Mouse (Mus musculus) mature B cell (primary cell): Measurements from ENCODE around the gene Nup37.

Experiments used
- in situ Hi-C: fragments of 300-500 bp; cut with MboI; formaldehyde crosslinking; loops from 2 replicates; pipeline ENCODE4 v1.14.3; 2019

Nup37 gene

DNA sequence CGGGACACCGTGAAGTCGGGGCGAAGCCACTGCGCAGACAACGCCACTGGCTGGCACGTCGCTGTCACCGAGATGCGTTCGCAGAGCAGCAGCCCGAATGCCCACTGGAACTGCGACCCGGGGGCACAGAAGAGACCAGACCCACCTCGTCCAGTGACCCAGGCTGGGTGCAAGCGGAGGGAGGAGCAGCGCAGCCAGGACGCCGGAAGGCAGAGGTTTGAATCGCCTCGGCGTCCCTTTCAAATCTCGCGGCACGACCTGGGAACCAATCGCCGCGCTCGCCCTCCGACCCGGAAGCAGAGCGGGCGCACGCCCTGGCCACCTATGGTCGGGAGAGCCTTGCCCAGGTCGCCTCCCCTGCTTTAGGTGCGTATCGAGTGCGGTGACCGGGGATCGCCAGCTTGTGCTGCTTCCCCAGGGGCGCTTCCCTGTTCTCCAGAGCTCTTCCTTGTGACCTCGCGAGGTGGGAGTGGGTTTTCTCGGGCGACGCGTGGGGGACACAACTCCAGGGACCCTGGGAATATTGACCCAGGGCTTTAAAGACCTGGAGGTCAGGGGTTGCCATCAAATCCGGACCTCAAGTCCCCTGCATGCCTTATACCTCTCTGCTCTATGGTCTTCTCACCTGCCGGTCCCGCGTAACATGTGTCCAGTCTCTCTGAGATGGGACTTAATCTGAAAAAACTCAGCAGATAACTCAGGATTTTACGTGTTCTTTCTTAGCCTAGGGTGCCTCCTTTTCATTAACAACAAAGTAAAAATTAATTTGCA lies at the start of gene Nup37, which contains the start of gene Parpbp:
Gene Nup37 (plus strand): TSS at position 286 of the 771 bp plus-strand sequence.
Gene Parpbp (minus strand): TSS at position 235 of the 771 bp plus-strand sequence.
- in situ Hi-C loops = no loop called here

DNA sequence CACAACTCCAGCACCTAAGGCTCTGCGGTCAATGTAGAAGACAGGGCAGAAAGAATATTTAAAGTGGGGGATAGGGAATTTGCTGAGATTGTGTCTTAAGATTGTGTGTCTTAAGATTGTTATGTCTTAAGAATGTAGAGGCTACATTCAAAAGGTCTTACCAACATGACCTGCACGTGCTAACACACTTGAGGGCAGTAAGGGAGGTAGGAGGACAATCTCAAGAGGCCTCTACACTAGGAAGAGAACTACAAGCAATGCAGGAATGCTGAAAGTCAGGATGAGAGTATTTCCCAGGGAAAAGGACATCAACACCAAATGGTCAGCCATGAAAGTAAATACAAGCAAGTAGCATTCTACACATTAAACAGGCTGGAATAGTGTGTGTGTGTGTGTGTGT lies 40.6 kb upstream of the Nup37 start:
- in situ Hi-C loops = no loop called here

DNA sequence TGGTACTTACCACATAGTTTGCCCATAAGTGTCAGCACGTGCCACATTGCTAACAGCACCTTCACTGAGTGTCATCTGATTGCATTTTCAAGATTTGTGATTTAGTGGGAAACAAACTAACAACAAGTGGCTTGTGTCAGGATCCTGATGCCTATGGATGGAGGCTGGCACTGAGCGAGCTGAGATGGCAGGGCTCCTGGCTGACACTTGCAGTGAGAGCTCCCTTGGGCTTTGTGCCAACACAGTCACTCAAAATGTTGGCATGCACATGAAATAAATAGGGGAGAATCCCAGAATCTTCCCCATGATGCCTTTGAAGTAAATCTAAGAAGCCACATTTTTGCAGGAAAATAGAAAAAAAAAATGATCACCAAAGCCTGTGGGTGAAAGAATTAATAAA lies 33.5 kb upstream of the Nup37 start:
- in situ Hi-C loops = no loop called here

DNA sequence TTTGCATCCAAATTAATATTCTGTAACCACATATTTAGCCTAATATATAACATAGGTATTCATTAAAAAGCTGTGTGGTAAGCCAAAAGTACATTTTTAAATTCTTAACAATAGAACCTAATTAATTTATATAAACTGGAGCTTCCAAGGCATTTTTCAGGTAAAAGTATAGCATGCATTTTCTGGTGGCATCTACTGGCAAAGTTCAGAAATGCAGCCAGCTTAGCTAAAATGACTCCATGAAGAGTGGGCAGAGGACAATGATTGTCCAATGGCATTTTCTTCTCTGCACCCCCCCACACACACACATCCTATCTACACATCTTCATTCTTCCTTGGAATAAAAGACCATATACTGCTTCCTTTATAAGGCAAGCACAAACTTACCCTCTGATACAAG lies 27.1 kb upstream of the Nup37 start:
- in situ Hi-C loops = no loop called here

DNA sequence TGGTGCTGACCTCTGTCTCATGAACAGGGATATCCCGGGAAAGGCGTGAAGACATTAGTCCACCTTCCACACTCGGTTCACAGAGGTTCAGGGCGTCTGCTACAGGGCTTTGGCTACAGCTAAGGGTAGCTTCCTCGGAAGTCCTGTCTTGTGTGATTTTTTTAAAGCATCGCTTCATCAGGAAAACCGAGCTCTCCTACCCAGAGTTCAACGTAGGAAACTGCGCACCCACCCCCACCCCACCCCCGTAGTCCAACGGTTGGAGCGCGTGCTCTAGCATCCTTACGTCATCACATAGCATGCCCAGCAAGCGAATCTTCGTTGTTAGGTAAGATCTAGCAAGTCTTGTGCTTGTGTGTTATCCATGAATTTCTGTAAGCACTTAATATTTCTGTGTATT lies 11.2 kb upstream of the Nup37 start:
- in situ Hi-C loops = no loop called here

DNA sequence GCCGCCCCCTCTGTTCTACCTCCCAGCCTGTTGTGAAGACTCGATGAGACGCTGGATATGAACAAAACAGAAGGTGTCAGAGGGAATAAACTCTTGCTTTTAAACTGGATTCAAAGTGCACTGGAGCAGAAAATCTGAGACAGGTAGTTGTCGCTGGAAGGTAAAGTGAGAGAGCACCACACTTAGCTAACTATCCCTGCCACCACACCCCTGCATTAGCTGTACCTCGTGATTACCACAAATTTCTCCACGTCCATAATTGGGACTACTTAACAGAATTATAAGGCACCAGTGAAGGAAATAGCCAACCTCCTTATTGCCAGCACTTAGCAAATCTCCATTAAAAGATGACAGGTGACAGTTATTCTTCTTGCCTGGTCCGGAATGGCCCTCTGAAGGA lies 605 bp upstream of the Nup37 start:
- in situ Hi-C loops = no loop called here

DNA sequence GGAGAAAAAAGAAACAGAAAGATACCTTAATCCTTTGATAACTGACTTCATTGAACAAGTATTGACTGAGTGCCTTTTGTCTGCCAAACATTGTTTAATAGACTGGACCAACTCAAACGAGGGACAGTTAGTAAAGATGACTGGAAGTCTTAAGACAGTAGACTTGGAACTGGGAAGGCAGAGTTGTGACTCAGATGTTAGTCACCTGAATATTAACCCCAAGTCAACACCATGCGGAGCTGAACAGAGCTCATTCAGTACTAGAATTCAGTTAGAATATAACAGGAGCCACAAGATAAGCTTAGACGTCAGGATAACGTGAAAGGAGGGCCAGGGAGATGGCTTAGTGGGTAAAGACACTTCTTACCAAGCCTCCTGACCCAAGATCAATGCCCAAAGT lies 3.6 kb downstream of the Nup37 start:
- in situ Hi-C loops = no loop called here

DNA sequence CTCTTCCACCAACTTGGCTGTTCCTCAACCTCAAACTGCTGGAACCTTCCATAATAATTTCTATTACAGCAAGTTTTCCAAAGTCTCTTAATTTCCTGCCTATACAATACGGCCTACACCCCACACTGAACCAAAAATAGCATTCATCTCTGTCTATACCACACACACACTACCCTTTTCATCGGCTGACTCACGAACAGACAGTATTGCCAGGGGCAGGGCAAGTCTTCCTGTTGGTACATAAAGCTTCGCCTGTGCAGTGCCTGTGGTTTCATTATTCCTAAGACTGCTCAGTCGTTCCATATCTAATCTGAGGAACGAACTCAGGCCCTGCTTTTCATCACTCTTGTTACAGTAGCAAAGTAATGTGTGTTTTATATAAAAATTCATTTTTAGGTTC lies 4.9 kb downstream of the Nup37 start:
- in situ Hi-C loops = no loop called here

DNA sequence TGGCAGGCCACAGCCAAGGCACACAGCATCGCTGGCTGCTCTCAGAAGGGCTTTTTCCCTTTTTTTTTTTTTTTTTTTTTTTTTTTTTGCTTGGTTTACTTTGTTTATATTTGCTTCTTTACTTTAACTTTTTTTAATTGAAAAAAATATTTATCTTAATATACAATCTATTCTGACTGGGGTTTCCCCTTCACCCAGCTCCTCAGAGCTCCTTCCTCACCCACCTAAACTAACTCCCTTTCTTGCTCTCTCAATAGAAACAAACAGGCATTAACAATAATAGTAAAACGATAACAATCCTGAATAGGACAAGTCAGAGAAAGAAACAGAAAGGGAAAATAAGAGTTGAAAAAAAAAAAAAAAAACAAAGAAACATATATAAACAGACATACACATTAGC lies 15.3 kb downstream of the Nup37 start:
- in situ Hi-C loops = no loop called here

DNA sequence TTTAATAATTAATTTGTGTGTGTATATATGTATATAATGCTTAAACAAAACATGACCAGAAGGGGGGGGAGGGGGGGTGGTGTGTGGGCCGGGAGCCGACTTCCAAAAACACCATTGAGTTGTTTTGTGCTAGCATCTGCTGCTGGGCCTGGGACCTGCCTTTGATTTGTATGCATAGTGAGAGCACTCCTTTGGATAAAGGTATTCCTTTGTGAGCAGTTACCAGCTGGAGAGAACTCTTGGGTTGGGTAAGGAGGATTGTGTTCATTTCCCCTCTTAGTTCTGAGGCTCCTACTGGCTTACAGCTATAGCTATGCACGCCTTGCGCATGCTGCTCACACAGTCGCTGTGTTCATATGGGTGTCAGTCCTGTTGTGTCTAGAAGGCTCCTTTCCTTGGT lies 15.9 kb downstream of the Nup37 start:
- in situ Hi-C loops = no loop called here

DNA sequence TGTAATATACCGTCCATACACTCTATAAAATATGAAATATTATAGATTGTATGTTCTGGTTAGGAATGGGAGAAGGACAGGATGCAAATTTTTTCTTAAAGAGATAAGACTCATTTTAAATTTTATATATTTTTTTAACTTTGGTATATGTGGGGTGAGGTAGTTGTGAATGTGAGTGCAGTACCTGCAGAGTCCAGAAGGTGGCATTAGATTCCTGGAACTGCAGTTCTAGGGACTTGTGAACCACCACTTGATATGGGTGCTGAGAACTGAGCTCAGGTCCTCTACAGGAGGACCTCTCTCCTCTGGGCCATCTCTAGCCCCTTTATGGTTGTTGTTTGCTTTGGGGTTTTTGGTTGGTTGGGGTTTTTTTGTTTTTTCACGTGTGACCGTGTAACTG lies 19.4 kb downstream of the Nup37 start:
- in situ Hi-C loops = no loop called here

DNA sequence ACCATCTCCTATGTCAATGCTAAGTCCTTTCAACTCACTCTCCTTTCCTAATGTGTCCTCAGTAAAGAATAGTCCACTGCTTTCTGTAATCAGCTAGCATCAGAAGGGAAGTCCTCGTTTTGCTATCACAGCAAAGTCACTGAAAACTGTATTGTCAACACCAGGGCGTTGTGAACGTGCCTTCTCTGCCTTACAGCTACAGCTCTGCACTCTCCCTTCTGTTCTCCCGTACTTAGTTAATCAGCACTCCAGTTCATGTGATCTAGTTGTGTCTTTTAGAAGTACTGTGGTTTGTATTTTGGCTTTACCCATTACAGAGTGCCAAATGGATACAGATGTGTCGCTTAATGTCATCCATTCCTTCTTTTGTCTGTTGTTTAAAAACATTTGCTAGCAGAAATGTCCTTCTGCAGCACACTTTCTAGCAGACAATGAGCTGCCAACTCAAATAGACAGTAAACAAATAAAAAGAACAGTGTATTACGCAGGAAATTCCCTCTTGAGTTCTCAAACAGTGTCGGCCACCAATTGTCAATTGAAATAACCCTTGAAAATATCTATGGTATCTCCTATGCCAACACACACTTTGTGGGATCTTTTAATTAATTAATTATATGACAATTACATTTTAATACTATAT lies 20.8 kb downstream of the Nup37 start:
- in situ Hi-C loops = no loop called here

DNA sequence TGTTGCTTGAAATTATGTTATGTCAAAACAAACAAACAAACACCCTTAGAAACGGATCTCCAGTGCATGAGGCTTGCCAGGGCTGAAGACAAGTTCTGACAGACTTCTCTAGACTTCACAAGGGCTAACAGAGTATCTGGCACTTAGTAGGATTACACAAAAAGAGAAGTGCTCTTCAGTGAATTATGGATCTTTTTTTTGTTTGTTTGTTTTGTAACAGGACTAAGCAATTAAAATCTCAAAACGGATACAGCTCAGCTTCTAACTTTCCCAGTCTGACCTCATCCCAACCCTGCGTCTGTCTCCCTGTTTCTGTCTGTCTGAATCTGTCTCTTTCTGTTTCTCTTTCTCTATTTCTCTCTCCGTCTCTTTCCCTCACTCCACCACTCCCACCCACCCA lies 53.7 kb downstream of the Nup37 start:
- in situ Hi-C loops = no loop called here

DNA sequence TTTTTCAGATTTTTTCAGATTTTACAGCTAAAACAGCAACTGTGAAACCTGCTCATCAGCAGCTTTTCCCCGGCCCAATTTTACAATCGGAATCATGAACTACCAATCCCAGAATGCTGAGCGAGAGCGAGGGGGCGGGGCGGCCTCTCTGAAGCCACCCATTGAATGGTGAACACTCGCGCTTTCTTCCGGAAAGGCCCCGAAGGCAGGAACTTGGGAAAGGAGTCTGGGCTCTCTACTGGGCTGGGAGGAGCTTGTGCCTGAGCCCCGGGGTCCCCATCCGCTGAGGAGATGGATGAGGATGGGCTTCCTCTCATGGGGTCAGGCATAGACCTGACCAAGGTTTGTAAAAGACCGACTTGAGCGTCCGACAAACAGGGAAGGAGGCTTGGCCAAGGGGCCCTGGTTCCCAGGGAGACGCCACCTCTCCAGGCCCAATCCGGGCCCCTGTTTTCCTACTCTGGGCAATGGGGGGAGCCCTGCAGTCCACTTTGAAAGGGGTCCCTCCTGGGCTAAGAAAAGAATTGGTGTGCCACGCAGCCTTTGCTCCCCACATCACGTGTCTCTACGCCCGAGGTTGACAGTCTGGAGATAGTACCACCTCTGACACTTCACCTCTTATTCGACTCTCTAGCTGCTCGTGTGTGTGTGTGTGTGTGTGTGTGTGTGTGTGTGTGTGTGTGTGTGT lies 54.3 kb downstream of the Nup37 start, which contains the start of gene Washc3:
Gene Washc3 (plus strand): TSS at position 143 of the 688 bp plus-strand sequence.
- in situ Hi-C loops = no loop called here

DNA sequence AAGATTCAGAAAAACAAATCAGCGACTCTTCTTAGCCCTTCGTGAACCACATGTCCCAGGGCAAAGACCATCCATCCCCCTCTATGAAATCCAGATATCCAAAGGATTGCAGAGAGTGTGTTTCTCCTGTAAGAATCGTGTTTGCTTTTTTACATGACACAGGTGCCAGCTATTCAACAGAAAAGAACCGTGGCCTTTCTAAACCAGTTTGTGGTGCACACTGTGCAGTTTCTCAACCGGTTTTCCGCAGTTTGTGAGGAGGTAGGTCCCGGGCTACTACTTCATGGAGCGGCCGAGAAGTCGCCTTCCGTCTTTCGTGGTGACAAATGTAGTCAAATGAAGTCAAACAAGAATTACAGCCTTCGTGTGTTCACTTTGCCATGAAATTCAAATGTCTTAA lies 54.9 kb downstream of the Nup37 start:
- in situ Hi-C loops = no loop called here

DNA sequence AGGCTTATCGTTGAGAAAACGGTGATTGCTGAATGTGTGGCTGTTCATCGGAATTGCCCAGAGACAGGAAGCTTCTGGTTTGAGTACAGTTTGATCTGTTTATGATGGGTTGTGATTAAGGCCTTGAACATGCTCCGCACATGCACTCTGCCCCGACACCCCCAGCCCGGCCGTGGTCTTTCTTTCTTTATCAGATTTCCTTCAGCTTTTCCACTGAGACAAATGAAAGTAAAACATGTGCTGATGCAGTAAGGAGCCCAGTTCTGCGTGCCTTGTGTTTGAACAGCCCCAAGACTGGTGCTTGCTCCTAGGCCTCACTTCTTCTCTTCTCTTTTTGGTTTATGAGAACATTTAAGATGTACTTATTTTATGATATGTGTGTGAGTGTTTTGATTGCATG lies 55.8 kb downstream of the Nup37 start:
- in situ Hi-C loops = no loop called here

DNA sequence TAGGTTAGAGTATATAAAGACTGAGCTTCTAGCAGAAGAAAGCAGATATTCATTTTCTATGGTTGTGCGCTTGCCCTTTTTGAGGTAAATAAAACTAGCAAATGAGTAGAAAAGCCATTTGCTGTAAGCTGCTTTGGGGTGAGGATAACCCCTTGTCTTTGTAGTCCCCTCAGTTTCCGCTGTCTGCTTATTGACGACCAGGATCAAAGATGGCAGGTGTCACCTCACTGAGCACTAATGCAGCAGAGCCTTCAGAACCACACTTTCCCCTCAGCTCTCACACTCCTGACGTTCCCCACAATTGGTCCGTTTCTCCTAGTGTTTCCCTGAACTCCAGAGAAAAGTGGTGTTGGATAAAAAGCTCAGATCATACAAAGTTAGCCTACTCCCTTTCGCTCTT lies 56.4 kb downstream of the Nup37 start:
- in situ Hi-C loops = no loop called here

DNA sequence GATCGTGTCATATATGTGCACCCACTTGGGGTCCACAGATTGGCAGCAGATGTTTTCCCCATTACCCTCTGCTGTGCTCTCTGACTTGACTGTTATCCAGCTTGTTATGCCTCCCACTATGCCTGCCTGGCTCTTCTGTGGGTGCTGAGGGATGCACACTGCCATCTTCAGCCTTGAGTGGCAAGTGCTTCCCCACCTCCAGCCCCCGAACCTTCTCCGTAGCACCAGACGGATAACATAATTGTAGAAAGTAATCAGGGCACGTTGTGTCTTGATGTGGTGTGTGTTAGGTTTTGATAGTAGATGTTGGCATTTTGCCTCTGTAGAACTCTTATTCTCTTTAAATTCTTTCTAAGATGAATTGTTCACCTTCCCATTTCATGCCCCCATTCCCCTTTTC lies 65.9 kb downstream of the Nup37 start:
- in situ Hi-C loops = no loop called here

DNA sequence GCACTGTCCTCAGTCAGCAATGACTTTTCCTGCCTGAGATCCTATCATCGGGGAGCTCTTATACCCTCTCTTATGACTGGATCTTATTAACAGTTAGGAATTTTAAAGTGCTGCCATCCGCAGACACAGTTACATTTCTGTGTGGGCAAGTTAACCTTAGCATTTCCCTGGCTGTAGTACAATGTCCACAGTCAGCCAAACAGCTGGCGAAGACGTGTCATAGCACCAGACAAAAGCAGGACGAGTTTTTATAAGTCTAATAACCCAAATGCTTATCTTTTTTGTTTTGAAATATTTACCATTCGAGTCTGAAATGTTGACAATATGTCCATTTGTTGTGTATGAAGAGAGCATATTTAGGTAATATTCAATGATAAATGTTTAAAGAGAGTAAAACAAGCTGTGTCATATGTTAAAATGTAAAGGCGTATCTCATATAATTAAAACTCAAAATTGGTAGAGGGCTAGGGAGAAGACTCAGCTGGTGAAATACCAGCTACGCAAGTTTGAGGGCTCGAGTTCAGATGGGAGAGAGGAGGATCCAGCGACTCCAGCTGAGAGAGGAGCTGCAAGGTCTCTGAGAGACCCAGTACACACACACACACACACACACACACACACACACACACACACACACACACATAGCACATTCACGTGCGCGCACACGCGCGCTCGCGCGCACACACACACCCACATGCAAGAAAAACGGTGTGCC lies 68.2 kb downstream of the Nup37 start:
- in situ Hi-C loops = no loop called here

DNA sequence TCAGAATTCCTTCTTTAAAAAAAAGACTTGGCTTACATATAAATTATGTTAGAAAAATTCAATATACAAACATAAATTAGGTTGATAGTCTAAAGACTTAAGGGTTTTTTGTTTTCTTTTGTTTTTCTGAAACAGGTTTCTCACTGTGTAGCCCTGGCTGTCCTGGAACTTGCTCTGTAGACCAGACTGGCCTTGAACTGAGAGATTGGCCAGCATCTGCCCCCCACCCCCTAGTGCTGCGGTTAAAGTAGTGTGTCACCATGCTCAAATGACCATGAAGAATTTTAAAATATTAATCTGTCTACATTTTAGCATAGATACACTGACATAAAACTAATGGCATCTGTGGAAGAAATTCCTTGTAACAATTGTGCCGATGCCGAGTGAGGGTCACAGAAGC lies 71.4 kb downstream of the Nup37 start:
- in situ Hi-C loops = no loop called here

DNA sequence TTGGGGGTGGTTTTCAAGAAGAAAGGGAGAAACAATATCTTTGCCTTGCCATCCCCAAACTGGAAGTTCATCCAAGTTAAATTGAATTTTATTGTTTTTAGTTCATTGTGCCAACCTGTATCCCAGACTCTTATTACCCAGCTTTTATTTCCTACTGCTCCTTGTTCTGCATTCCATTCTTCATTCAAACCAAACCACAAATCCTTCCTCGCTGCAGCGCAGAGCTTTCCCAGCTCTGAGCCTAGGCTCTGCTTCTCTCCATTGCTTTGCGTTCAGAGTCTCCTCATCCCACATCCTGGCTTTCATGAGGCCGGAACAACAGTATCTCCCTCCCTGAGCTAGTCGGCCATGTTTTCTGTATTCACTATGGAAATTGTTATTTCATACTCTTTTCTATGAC lies 74.9 kb downstream of the Nup37 start:
- in situ Hi-C loops = no loop called here

DNA sequence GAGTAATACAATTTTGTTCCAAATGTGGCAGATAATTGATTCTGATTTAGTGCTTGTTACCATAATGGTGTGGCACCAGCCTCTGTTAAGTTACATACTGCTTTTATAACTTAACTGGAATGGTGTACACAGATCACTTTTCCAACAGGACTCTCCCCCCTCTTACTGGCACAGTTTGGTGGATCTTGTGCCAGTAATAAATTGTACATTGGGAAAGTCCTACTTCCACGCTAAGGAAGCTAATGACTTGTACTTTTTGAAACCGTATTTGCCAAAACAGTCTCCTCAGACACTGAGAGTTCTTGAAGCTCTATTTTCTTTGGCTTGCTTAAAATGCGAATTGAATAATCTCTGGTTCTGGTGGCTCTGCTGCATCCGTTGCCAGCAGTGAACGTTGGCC lies 78.6 kb downstream of the Nup37 start:
- in situ Hi-C loops = no loop called here
